Mouse (Mus musculus) spleen, postnatal 14 days (tissue): ENCODE data around the gene Tsc22d4.

Source experiments
- DNase-seq, 2 experiments: peaks; one replicate each; pipeline ENCODE4 v3.0.0; 2021 to 2022; ENCODE audit warnings: low spot score in 2 of 2

Tsc22d4 gene

GRCm38 (mm10) chr5:137788946-137789531, 43.5 kb downstream of the Tsc22d4 start:
- no peak for DNase-seq

- no peak for DNase-seq
Observed at GRCm38 (mm10) chr5:137791553-137791952, 46.0 kb downstream of the Tsc22d4 start.

GRCm38 (mm10) chr5:137796606-137797005, 51.1 kb downstream of the Tsc22d4 start:
- DNase-seq: no peak

- DNase-seq: no peak
Observed at GRCm38 (mm10) chr5:137800917-137801316, 55.4 kb downstream of the Tsc22d4 start.

- no peak for DNase-seq
Observed at GRCm38 (mm10) chr5:137806158-137806557, 60.6 kb downstream of the Tsc22d4 start.

- DNase-seq: no peak
Observed at GRCm38 (mm10) chr5:137808316-137808715, 62.8 kb downstream of the Tsc22d4 start.

- no peak for DNase-seq
Observed at GRCm38 (mm10) chr5:137817466-137818222, 72.1 kb downstream of the Tsc22d4 start.
